8 mouse cellular contexts compared by ENCODE assay signal in genomic region chr6:57535971-57536669, GRCm38 (mm10). TPM values are rescaled to one million over a fixed set of nuclear protein-coding genes. Genes with fewer than 3 reads are reported as not detected.
A peak's percentile ranks its signal among the peaks of the same experiment; 100 is the strongest.
DNase-seq lines count a peak whose midpoint lies in the region; ATAC-seq and TF ChIP-seq lines count a peak whose summit lies in the region.

No protein-coding gene starts in this region.

- peaks cover 16% of the 10 kb centered on the region for H3K4me1 ChIP-seq in G1E (ENCODE audit: insufficient read depth, low read depth, low read length)
- peaks cover 13% of the 10 kb centered on the region for H3K4me1 ChIP-seq in hindbrain, embryonic 15.5 days (replicated peaks)
- H3K4me1 ChIP-seq in lung, embryonic 16.5 days (replicated peaks; ENCODE audit: control insufficient read depth, insufficient read depth, low read length), result peaks cover 16% of the 10 kb centered on the region
- H3K4me1 ChIP-seq in testis, adult 2 months (ENCODE audit: control insufficient read depth, insufficient read depth, low read length), result peaks cover 9% of the 10 kb centered on the region

- peak overlapping the region; percentile 79 for H3K4me2 ChIP-seq in hindbrain, embryonic 15.5 days
- peak overlapping the region; percentile 82 for H3K4me2 ChIP-seq in lung, embryonic 16.5 days (ENCODE audit: low read depth, low read length)

- peak overlapping the region; percentile 72 for H3K27ac ChIP-seq in hindbrain, embryonic 15.5 days (replicated peaks)
- peak overlapping the region; percentile 83 for H3K27ac ChIP-seq in lung, embryonic 16.5 days (ENCODE audit: low read length)
- H3K27ac ChIP-seq in testis, adult 2 months (ENCODE audit: control insufficient read depth, insufficient read depth, low read depth, low read length), result peak overlapping the region; percentile 57; the same call in 1 of the 2 replicates

- no peaks in the 10 kb centered on the region for H3K9me3 ChIP-seq in G1E (replicated peaks)
- H3K9me3 ChIP-seq in hindbrain, embryonic 15.5 days, result no peaks in the 10 kb centered on the region
- no peaks in the 10 kb centered on the region for H3K9me3 ChIP-seq in lung, embryonic 16.5 days (ENCODE audit: control insufficient read depth, low read length)

- peak overlapping the region; percentile 69 for H3K4me3 ChIP-seq in G1E (ENCODE audit: low read depth, low read length)
- peak overlapping the region; percentile 53 for H3K4me3 ChIP-seq in hindbrain, embryonic 15.5 days
- H3K4me3 ChIP-seq in lung, embryonic 16.5 days (ENCODE audit: low read length), result peak overlapping the region; percentile 71
- H3K4me3 ChIP-seq in testis, adult 2 months (ENCODE audit: control insufficient read depth, low read depth, low read length), result peak overlapping the region; percentile 80

- WGBS in hindbrain, embryonic 15.5 days, result 22% methylated on average over 14 of the region's 14 CpGs
- WGBS in lung, embryonic 16.5 days, result 24% methylated on average over 14 of the region's 14 CpGs

- H3K9ac ChIP-seq in hindbrain, embryonic 15.5 days, result peak overlapping the region; percentile 42
- peak overlapping the region; percentile 63 for H3K9ac ChIP-seq in lung, embryonic 16.5 days (ENCODE audit: low read length)

- H3K36me3 ChIP-seq in G1E (replicated peaks), result no peaks in the 10 kb centered on the region
- H3K36me3 ChIP-seq in hindbrain, embryonic 15.5 days, result no peaks in the 10 kb centered on the region
- H3K36me3 ChIP-seq in lung, embryonic 16.5 days (ENCODE audit: control insufficient read depth, insufficient read depth, low read length), result no peaks in the 10 kb centered on the region
- H3K36me3 ChIP-seq in testis, adult 2 months (ENCODE audit: control insufficient read depth, insufficient read depth, low read length), result no peaks in the 10 kb centered on the region

- no peak for TF ChIP-seq POLR2A in testis, adult 2 months (IDR thresholded peaks at IDR 0.05; ENCODE audit: control insufficient read depth, low read depth, low read length)

- H3K27me3 ChIP-seq in G1E (ENCODE audit: insufficient read depth, low read length), result peaks cover 2% of the 10 kb centered on the region; the same call in 1 of the 2 replicates
- no peaks in the 10 kb centered on the region for H3K27me3 ChIP-seq in hindbrain, embryonic 15.5 days
- no peaks in the 10 kb centered on the region for H3K27me3 ChIP-seq in lung, embryonic 16.5 days (ENCODE audit: control insufficient read depth, insufficient read depth, low read depth, low read length)
- no peaks in the 10 kb centered on the region for H3K27me3 ChIP-seq in testis, adult 2 months (ENCODE audit: control insufficient read depth, insufficient read depth, low read length)

- ATAC-seq in G1E (ENCODE audit: extremely low read depth, insufficient number of reproducible peaks, low FRiP score, poor library complexity, severe bottlenecking), result no peak
- ATAC-seq in hindbrain, embryonic 15.5 days (ENCODE audit: low FRiP score, low read depth), result peak; percentile 28; the same call in 1 of the 2 replicates
- ATAC-seq in lung, embryonic 16.5 days (ENCODE audit: low read depth), result peak; percentile 41
- ATAC-seq in monocyte, adult 5-6 weeks (replicated peaks; ENCODE audit: insufficient number of reproducible peaks, low FRiP score, low TSS enrichment, poor library complexity, severe bottlenecking), result no peak

- peak; percentile 12 for DNase-seq in heart, adult 8-10 months (ENCODE audit: low spot score)
- no peak for DNase-seq in heart, postnatal 25 days (ENCODE audit: low spot score)
- no peak for DNase-seq in G1E (ENCODE audit: low spot score)
- peak; percentile 13 for DNase-seq in embryo, embryonic 11.5 days (ENCODE audit: low read depth, low spot score)

- intact Hi-C loops in heart, postnatal 25 days (cut with DNase I), result loop anchor here (5.0 to 10.0 kb wide), 4 partner anchors 46 to 821 kb away; partner anchors contain the start of genes Avl9, Herc6, Lancl2 and Nt5c3

- no peak for TF ChIP-seq CTCF in G1E (IDR thresholded peaks at IDR 0.05; ENCODE audit: low read depth, low read length)
- TF ChIP-seq CTCF in testis, adult 2 months (IDR thresholded peaks at IDR 0.05; ENCODE audit: control insufficient read depth, insufficient read depth, insufficient replicate concordance, low read depth, low read length), result no peak

RNA-seq across cellular contexts. Expression of gene Ppm1k, which starts 0.9 kb away (rescaled TPM):
- 100 to 1,000 TPM in 3 of 4 experiments, 10 to 100 TPM in 1; 92.8 to 122 (median 105) TPM for total RNA-seq in heart, adult 8-10 months (2022)
- total RNA-seq in heart, postnatal 25 days (2021), result 10 to 100 TPM; 69.6 to 79.6 TPM
- total RNA-seq in G1E (2014; fragmentation: Nextera tagmentation), result 2.1 and 2.4 TPM in 2 replicates
- total RNA-seq in G1E (2017), result 3.9 and 4.6 TPM in 2 replicates
- polyA plus RNA-seq in G1E (2012), result 0.05 and 0.34 TPM in 2 replicates
- 5.3 and 6.0 TPM in 2 replicates for polyA plus RNA-seq in hindbrain, embryonic 15.5 days (2015; fragmentation: Nextera tagmentation; extraction: Ambion mirVana)
- 7.6 and 9.4 TPM in 2 replicates for polyA plus RNA-seq in lung, embryonic 16.5 days (2015; fragmentation: Nextera tagmentation; extraction: Ambion mirVana)
- polyA plus RNA-seq in testis, adult 2 months (2012; rRNA removed), result 0.40 and 0.83 TPM in 2 replicates
- total RNA-seq in monocyte, adult 5-6 weeks (2017), result 11.2 to 50.5 TPM (median 12.1 TPM) in 3 replicates

RNA-seq across cellular contexts. Expression of gene Herc6, which starts 44.7 kb away (rescaled TPM):
- 1 to 10 TPM; 1.7 to 3.4 (median 2.9) TPM for total RNA-seq in heart, adult 8-10 months (2022)
- 1 to 10 TPM; 2.2 to 2.5 TPM for total RNA-seq in heart, postnatal 25 days (2021)
- total RNA-seq in G1E (2014; fragmentation: Nextera tagmentation), result 1.1 TPM in 1 of 2 replicates, not detected in the other
- under 0.01 and 0.22 TPM in 2 replicates for total RNA-seq in G1E (2017)
- polyA plus RNA-seq in G1E (2012), result not detected in 2 replicates
- 1.1 and 1.3 TPM in 2 replicates for polyA plus RNA-seq in hindbrain, embryonic 15.5 days (2015; fragmentation: Nextera tagmentation; extraction: Ambion mirVana)
- polyA plus RNA-seq in lung, embryonic 16.5 days (2015; fragmentation: Nextera tagmentation; extraction: Ambion mirVana), result 3.8 and 4.4 TPM in 2 replicates
- polyA plus RNA-seq in testis, adult 2 months (2012; rRNA removed), result 2.4 and 4.2 TPM in 2 replicates
- 19.4 to 42.9 TPM (median 38.9 TPM) in 3 replicates for total RNA-seq in monocyte, adult 5-6 weeks (2017)

Comparison
In these comparisons a context has a peak if more than half of its experiments do, and no peak if none do; other contexts are left out.
1. DNase-seq: peak in heart, adult 8-10 months (single experiment) and embryo, embryonic 11.5 days (single experiment); none in heart, postnatal 25 days (single experiment) and G1E (single experiment).
2. ATAC-seq: peak in hindbrain, embryonic 15.5 days (single experiment) and lung, embryonic 16.5 days (single experiment); none in G1E (single experiment) and monocyte, adult 5-6 weeks (single experiment).
3. Peak in every context shown above with its lines, with median percentiles within 50 percentile points of each other: H3K4me3 ChIP-seq and H3K27ac ChIP-seq.